Mouse (Mus musculus): ENCODE measurements around the gene Eid3. TPM values are rescaled to one million over a fixed set of nuclear protein-coding genes. Genes with fewer than 3 reads are reported as not detected.
A peak's percentile ranks its signal among the peaks of the same experiment; 100 is the strongest.

The Eid3 gene
- polyA plus RNA-seq, 1 experiment from 2014 or later = 0.13 TPM

GRCm38 (mm10) chr10:82893872-82894650 lies 27.6 kb downstream of the Eid3 start:
- H3K36me3 ChIP-seq (ENCODE audit: control insufficient read depth, insufficient read depth) = peaks cover 47% of the 10 kb centered on the region
- WGBS (ENCODE audit: insufficient replicate concordance) = 44% methylated on average over 18 of the region's 18 CpGs
- H3K27me3 ChIP-seq (ENCODE audit: control insufficient read depth, insufficient read depth, low read depth, low read length) = no peaks in the 10 kb centered on the region
- H3K4me1 ChIP-seq (ENCODE audit: control insufficient read depth, low read depth, low read length) = peaks cover 19% of the 10 kb centered on the region
- H3K27ac ChIP-seq (ENCODE audit: low read length) = no peak overlapping the region
- ATAC-seq (ENCODE audit: low read depth) = no peak
- H3K4me3 ChIP-seq (ENCODE audit: low read depth, low read length) = no peak overlapping the region
- H3K9me3 ChIP-seq (replicated peaks; ENCODE audit: control insufficient read depth, low read length) = no peaks in the 10 kb centered on the region
- no peak overlapping the region for H3K9ac ChIP-seq (ENCODE audit: low read depth, low read length)
- no peak overlapping the region for H3K4me2 ChIP-seq (ENCODE audit: low read depth, low read length)

DNA sequence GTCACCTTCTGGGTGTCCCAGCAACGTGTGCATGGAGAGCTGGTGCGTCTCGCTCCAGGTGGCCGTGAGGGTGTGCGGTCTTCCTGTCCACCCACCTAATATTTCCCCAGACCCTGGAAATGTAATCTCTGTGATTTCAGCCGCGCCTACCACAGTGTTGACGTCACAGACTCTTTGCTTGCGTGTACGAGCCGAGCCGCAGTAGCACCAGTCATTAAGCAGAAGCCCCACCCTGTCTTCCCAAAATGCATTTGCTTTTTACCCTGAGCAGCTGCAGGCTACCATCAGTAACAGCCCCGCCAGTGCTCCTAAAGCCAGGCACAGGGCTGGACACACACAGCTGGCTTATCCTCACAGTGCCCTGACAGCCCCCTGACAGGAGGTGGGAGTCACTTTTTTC lies 31.5 kb downstream of the Eid3 start:
- peaks cover 33% of the 10 kb centered on the region for H3K36me3 ChIP-seq (ENCODE audit: control insufficient read depth, insufficient read depth)
- no peak overlapping the region for H3K9ac ChIP-seq (ENCODE audit: low read depth, low read length)
- ATAC-seq (ENCODE audit: low read depth) = no peak
- H3K9me3 ChIP-seq (replicated peaks; ENCODE audit: control insufficient read depth, low read length) = no peaks in the 10 kb centered on the region
- no peak overlapping the region for H3K4me3 ChIP-seq (ENCODE audit: low read depth, low read length)
- no peak overlapping the region for H3K4me2 ChIP-seq (ENCODE audit: low read depth, low read length)
- 80% methylated on average over 13 of the region's 13 CpGs for WGBS (ENCODE audit: insufficient replicate concordance)
- no peak overlapping the region for H3K27ac ChIP-seq (ENCODE audit: low read length)
- peaks cover 10% of the 10 kb centered on the region for H3K4me1 ChIP-seq (ENCODE audit: control insufficient read depth, low read depth, low read length)
- H3K27me3 ChIP-seq (ENCODE audit: control insufficient read depth, insufficient read depth, low read depth, low read length) = no peaks in the 10 kb centered on the region

- Histone ChIP-seq H3K9me3 (replicated peaks; ENCODE audit: control insufficient read depth, low read length) (no peaks in the 10 kb centered on the region), H3K36me3 (ENCODE audit: control insufficient read depth, insufficient read depth) (peaks cover 32% of the 10 kb centered on the region), H3K27ac (ENCODE audit: low read length) (no peak overlapping the region), H3K9ac (ENCODE audit: low read depth, low read length) (no peak overlapping the region), H3K4me3 (ENCODE audit: low read depth, low read length) (no peak overlapping the region), H3K4me2 (ENCODE audit: low read depth, low read length) (no peak overlapping the region), H3K27me3 (ENCODE audit: control insufficient read depth, insufficient read depth, low read depth, low read length) (no peaks in the 10 kb centered on the region), H3K4me1 (ENCODE audit: control insufficient read depth, low read depth, low read length) (peaks cover 10% of the 10 kb centered on the region)
- 49% methylated on average over 7 of the region's 7 CpGs for WGBS (ENCODE audit: insufficient replicate concordance)
- no peak for ATAC-seq (ENCODE audit: low read depth)
These were observed 32.5 kb downstream of the Eid3 start for GRCm38 (mm10) chr10:82898893-82899292.

- WGBS (ENCODE audit: insufficient replicate concordance) = 21% methylated on average over 16 of the region's 16 CpGs
- Histone ChIP-seq H3K27ac (ENCODE audit: low read length) (peak overlapping the region; percentile 57), H3K4me1 (ENCODE audit: control insufficient read depth, low read depth, low read length) (peaks cover 10% of the 10 kb centered on the region), H3K27me3 (ENCODE audit: control insufficient read depth, insufficient read depth, low read depth, low read length) (no peaks in the 10 kb centered on the region), H3K36me3 (ENCODE audit: control insufficient read depth, insufficient read depth) (peaks cover 26% of the 10 kb centered on the region), H3K9ac (ENCODE audit: low read depth, low read length) (peak overlapping the region; percentile 41), H3K4me3 (ENCODE audit: low read depth, low read length) (peak overlapping the region; percentile 56), H3K9me3 (replicated peaks; ENCODE audit: control insufficient read depth, low read length) (no peaks in the 10 kb centered on the region), H3K4me2 (ENCODE audit: low read depth, low read length) (peak overlapping the region; percentile 64)
- ATAC-seq (ENCODE audit: low read depth) = peak; percentile 77
These were observed 33.5 kb downstream of the Eid3 start for GRCm38 (mm10) chr10:82899810-82900421.

GRCm38 (mm10) chr10:82900546-82900945 lies 34.1 kb downstream of the Eid3 start:
- peak overlapping the region; percentile 64 for H3K4me2 ChIP-seq (ENCODE audit: low read depth, low read length)
- H3K27ac ChIP-seq (ENCODE audit: low read length) = no peak overlapping the region; the same call in 1 of the 2 replicates
- H3K27me3 ChIP-seq (ENCODE audit: control insufficient read depth, insufficient read depth, low read depth, low read length) = no peaks in the 10 kb centered on the region
- H3K9me3 ChIP-seq (replicated peaks; ENCODE audit: control insufficient read depth, low read length) = no peaks in the 10 kb centered on the region
- no peak overlapping the region for H3K9ac ChIP-seq (ENCODE audit: low read depth, low read length)
- ATAC-seq (ENCODE audit: low read depth) = no peak
- peaks cover 10% of the 10 kb centered on the region for H3K4me1 ChIP-seq (ENCODE audit: control insufficient read depth, low read depth, low read length)
- WGBS (ENCODE audit: insufficient replicate concordance) = 67% methylated on average over 7 of the region's 7 CpGs
- peak overlapping the region; percentile 56 for H3K4me3 ChIP-seq (ENCODE audit: low read depth, low read length)
- H3K36me3 ChIP-seq (ENCODE audit: control insufficient read depth, insufficient read depth) = peaks cover 20% of the 10 kb centered on the region

DNA sequence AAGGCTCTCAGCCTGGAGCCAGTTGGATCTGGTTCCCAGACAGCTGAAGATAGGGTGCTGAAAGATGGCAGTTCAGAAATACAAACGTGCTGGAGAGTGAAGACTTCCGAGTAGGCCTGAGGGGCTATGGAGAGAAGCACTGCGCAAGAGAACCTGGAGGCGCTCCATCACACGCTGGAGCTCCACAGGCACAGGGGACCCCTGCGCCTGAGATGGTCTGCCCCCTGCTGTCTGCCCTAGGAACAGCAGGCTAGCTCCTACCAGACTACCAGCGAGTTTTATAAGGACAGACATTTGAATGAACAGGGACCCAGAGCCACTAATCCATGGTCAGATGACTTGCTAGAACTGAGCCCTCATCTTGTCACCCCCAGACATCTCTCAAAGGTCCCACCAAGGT lies 35.0 kb downstream of the Eid3 start:
- Histone ChIP-seq H3K4me2 (ENCODE audit: low read depth, low read length) (no peak overlapping the region), H3K9ac (ENCODE audit: low read depth, low read length) (no peak overlapping the region), H3K27ac (ENCODE audit: low read length) (no peak overlapping the region), H3K27me3 (ENCODE audit: control insufficient read depth, insufficient read depth, low read depth, low read length) (no peaks in the 10 kb centered on the region), H3K4me1 (ENCODE audit: control insufficient read depth, low read depth, low read length) (peaks cover 10% of the 10 kb centered on the region), H3K4me3 (ENCODE audit: low read depth, low read length) (no peak overlapping the region), H3K9me3 (replicated peaks; ENCODE audit: control insufficient read depth, low read length) (no peaks in the 10 kb centered on the region), H3K36me3 (ENCODE audit: control insufficient read depth, insufficient read depth) (peaks cover 11% of the 10 kb centered on the region)
- peak; percentile 48 for ATAC-seq (ENCODE audit: low read depth)
- 3% methylated on average over 7 of the region's 7 CpGs for WGBS (ENCODE audit: insufficient replicate concordance)

GRCm38 (mm10) chr10:82908526-82908925 lies 42.1 kb downstream of the Eid3 start:
- no peak for ATAC-seq (ENCODE audit: low read depth)

GRCm38 (mm10) chr10:82909382-82909781 lies 43.0 kb downstream of the Eid3 start:
- Histone ChIP-seq H3K27me3 (ENCODE audit: control insufficient read depth, insufficient read depth, low read depth, low read length) (no peaks in the 10 kb centered on the region), H3K9me3 (replicated peaks; ENCODE audit: control insufficient read depth, low read length) (no peaks in the 10 kb centered on the region), H3K4me1 (ENCODE audit: control insufficient read depth, low read depth, low read length) (peaks cover 6% of the 10 kb centered on the region), H3K4me2 (ENCODE audit: low read depth, low read length) (no peak overlapping the region), H3K4me3 (ENCODE audit: low read depth, low read length) (no peak overlapping the region), H3K27ac (ENCODE audit: low read length) (no peak overlapping the region), H3K9ac (ENCODE audit: low read depth, low read length) (no peak overlapping the region), H3K36me3 (ENCODE audit: control insufficient read depth, insufficient read depth) (no peaks in the 10 kb centered on the region)
- ATAC-seq (ENCODE audit: low read depth) = no peak
- WGBS (ENCODE audit: insufficient replicate concordance) = 17% methylated on average over 9 of the region's 9 CpGs

More at GRCm38 (mm10) chr10:82908526-82908925, 42.1 kb downstream of the Eid3 start:
- WGBS (ENCODE audit: insufficient replicate concordance) = 77% methylated on average over 7 of the region's 7 CpGs
- no peak overlapping the region for H3K4me2 ChIP-seq (ENCODE audit: low read depth, low read length)
- H3K4me1 ChIP-seq (ENCODE audit: control insufficient read depth, low read depth, low read length) = peaks cover 3% of the 10 kb centered on the region
- no peaks in the 10 kb centered on the region for H3K36me3 ChIP-seq (ENCODE audit: control insufficient read depth, insufficient read depth)
- no peak overlapping the region for H3K4me3 ChIP-seq (ENCODE audit: low read depth, low read length)
- H3K9me3 ChIP-seq (replicated peaks; ENCODE audit: control insufficient read depth, low read length) = no peaks in the 10 kb centered on the region
- no peaks in the 10 kb centered on the region for H3K27me3 ChIP-seq (ENCODE audit: control insufficient read depth, insufficient read depth, low read depth, low read length)
- no peak overlapping the region for H3K27ac ChIP-seq (ENCODE audit: low read length)
- no peak overlapping the region for H3K9ac ChIP-seq (ENCODE audit: low read depth, low read length)

DNA sequence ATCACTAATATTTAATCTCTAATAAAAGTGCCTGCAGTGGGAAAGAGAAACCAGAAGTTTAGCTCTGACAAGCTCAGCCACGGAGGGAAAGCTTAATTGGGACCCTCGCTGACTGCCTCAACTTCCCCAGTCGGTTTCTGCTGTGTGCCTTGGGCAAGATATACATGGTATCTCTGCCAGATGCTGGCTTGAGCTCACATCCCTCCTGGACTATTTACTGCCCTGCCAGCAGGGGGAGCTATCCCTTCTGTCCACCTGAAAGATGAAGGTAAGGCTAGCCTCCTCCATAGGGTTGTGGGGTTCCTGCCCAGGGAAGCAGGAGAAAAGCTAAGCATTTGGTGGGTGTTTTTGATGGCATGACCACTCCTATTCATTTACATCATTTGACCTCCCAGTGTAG lies 43.8 kb downstream of the Eid3 start:
- no peak for ATAC-seq (ENCODE audit: low read depth)
- no peak overlapping the region for H3K27ac ChIP-seq (ENCODE audit: low read length)
- no peak overlapping the region for H3K4me2 ChIP-seq (ENCODE audit: low read depth, low read length)
- no peaks in the 10 kb centered on the region for H3K36me3 ChIP-seq (ENCODE audit: control insufficient read depth, insufficient read depth)
- H3K9me3 ChIP-seq (replicated peaks; ENCODE audit: control insufficient read depth, low read length) = no peaks in the 10 kb centered on the region
- no peak overlapping the region for H3K9ac ChIP-seq (ENCODE audit: low read depth, low read length)
- WGBS (ENCODE audit: insufficient replicate concordance) = 42% methylated on average over 3 of the region's 3 CpGs
- no peak overlapping the region for H3K4me3 ChIP-seq (ENCODE audit: low read depth, low read length)
- H3K27me3 ChIP-seq (ENCODE audit: control insufficient read depth, insufficient read depth, low read depth, low read length) = no peaks in the 10 kb centered on the region
- peaks cover 6% of the 10 kb centered on the region for H3K4me1 ChIP-seq (ENCODE audit: control insufficient read depth, low read depth, low read length)

Data from liver, embryonic 16.5 days (tissue).